7 mouse cellular contexts compared by ENCODE assay signal in genomic region chr8:109694154-109694553, GRCm38 (mm10). TPM values are rescaled to one million over a fixed set of nuclear protein-coding genes. Genes with fewer than 3 reads are reported as not detected.
DNase-seq lines count a peak whose midpoint lies in the region; ATAC-seq and TF ChIP-seq lines count a peak whose summit lies in the region.

No protein-coding gene starts in this region.

- intact Hi-C loops in left cerebral cortex, postnatal 36 days (cut with DNase I), result loop anchor here (5.0 kb wide), 1 partner anchor 87 kb away; the partner anchor contains the start of gene Dhodh

- no peak for DNase-seq in kidney, postnatal 0 days (ENCODE audit: low spot score)
- no peak for DNase-seq in kidney, adult 8-10 months
- peak; percentile 11 for DNase-seq in fibroblast of lung, adult 2 months (ENCODE audit: low read depth)
- peak; percentile 59 for DNase-seq in large intestine, adult 2 months (ENCODE audit: low read depth, low spot score)
- DNase-seq in left cerebral cortex, postnatal 36 days (ENCODE audit: low spot score in 2 of 2), result no peak
- no peak for DNase-seq in thymus, postnatal 0 days (ENCODE audit: low spot score)

- H3K9me3 ChIP-seq in kidney, postnatal 0 days (replicated peaks; ENCODE audit: low read length), result no peaks in the 10 kb centered on the region
- no peaks in the 10 kb centered on the region for H3K9me3 ChIP-seq in neural tube, embryonic 13.5 days

- H3K9ac ChIP-seq in kidney, postnatal 0 days (ENCODE audit: low read depth, low read length), result no peak overlapping the region
- H3K9ac ChIP-seq in neural tube, embryonic 13.5 days, result no peak overlapping the region

- WGBS in kidney, postnatal 0 days, result 41% methylated on average over 6 of the region's 6 CpGs
- 35% methylated on average over 6 of the region's 6 CpGs for WGBS in large intestine, adult 2 months
- 43% methylated on average over 6 of the region's 6 CpGs for WGBS in neural tube, embryonic 13.5 days

- no peak for TF ChIP-seq CTCF in kidney, postnatal 0 days (IDR thresholded peaks at IDR 0.05; ENCODE audit: low read depth)

- H3K27me3 ChIP-seq in kidney, postnatal 0 days (ENCODE audit: insufficient read depth, low read length), result no peaks in the 10 kb centered on the region
- H3K27me3 ChIP-seq in neural tube, embryonic 13.5 days, result no peaks in the 10 kb centered on the region

- H3K4me2 ChIP-seq in kidney, postnatal 0 days (ENCODE audit: low read length), result 0 out of 2 replicates have a peak overlapping the region, but pooled peaks have one; percentile 69
- H3K4me2 ChIP-seq in neural tube, embryonic 13.5 days, result peak overlapping the region; percentile 83

- H3K4me3 ChIP-seq in kidney, postnatal 0 days (replicated peaks; ENCODE audit: low read depth, low read length), result no peak overlapping the region
- H3K4me3 ChIP-seq in neural tube, embryonic 13.5 days, result peak overlapping the region; percentile 82

- peaks cover 18% of the 10 kb centered on the region for H3K4me1 ChIP-seq in kidney, postnatal 0 days (replicated peaks; ENCODE audit: insufficient read depth, low read length)
- H3K4me1 ChIP-seq in neural tube, embryonic 13.5 days (replicated peaks), result peaks cover 30% of the 10 kb centered on the region

- no peaks in the 10 kb centered on the region for H3K36me3 ChIP-seq in kidney, postnatal 0 days (ENCODE audit: insufficient read depth, low read length)
- H3K36me3 ChIP-seq in neural tube, embryonic 13.5 days, result no peaks in the 10 kb centered on the region

- no peak overlapping the region for H3K27ac ChIP-seq in kidney, postnatal 0 days
- no peak overlapping the region for H3K27ac ChIP-seq in neural tube, embryonic 13.5 days (replicated peaks)

- no peak for ATAC-seq in kidney, postnatal 0 days (replicated peaks; ENCODE audit: low FRiP score, low read depth)
- no peak for ATAC-seq in neural tube, embryonic 13.5 days (ENCODE audit: low read depth)

RNA-seq across cellular contexts. Expression of gene Ist1, which starts 1.1 kb away (rescaled TPM):
- 123 and 134 TPM in 2 replicates for polyA plus RNA-seq in kidney, postnatal 0 days (2015; fragmentation: Nextera tagmentation; extraction: Ambion mirVana)
- 54.0 and 61.4 TPM in 2 replicates for polyA plus RNA-seq in large intestine, adult 2 months (2012; rRNA removed)
- 177 and 190 TPM in 2 replicates for polyA plus RNA-seq in neural tube, embryonic 13.5 days (2015; fragmentation: Nextera tagmentation; extraction: Ambion mirVana)
- total RNA-seq in left cerebral cortex, postnatal 36 days (2021), result 10 to 100 TPM; 68.7 to 75.7 TPM
- polyA plus RNA-seq in thymus, postnatal 0 days (2015; fragmentation: Nextera tagmentation; extraction: Ambion mirVana), result 113 TPM in 2 replicates

RNA-seq across cellular contexts. Expression of gene Zfp821, which starts 11.2 kb away (rescaled TPM):
- 21.9 and 22.2 TPM in 2 replicates for polyA plus RNA-seq in kidney, postnatal 0 days (2015; fragmentation: Nextera tagmentation; extraction: Ambion mirVana)
- polyA plus RNA-seq in large intestine, adult 2 months (2012; rRNA removed), result 5.6 and 6.3 TPM in 2 replicates
- polyA plus RNA-seq in neural tube, embryonic 13.5 days (2015; fragmentation: Nextera tagmentation; extraction: Ambion mirVana), result 69.6 and 74.6 TPM in 2 replicates
- 10 to 100 TPM; 45.3 to 46.4 TPM for total RNA-seq in left cerebral cortex, postnatal 36 days (2021)
- polyA plus RNA-seq in thymus, postnatal 0 days (2015; fragmentation: Nextera tagmentation; extraction: Ambion mirVana), result 12.8 and 13.5 TPM in 2 replicates

RNA-seq across cellular contexts. Expression of gene Atxn1l, which starts 43.4 kb away (rescaled TPM):
- 4.5 and 4.8 TPM in 2 replicates for polyA plus RNA-seq in kidney, postnatal 0 days (2015; fragmentation: Nextera tagmentation; extraction: Ambion mirVana)
- 5.5 and 8.6 TPM in 2 replicates for polyA plus RNA-seq in large intestine, adult 2 months (2012; rRNA removed)
- 3.5 and 3.7 TPM in 2 replicates for polyA plus RNA-seq in neural tube, embryonic 13.5 days (2015; fragmentation: Nextera tagmentation; extraction: Ambion mirVana)
- 10 to 100 TPM; 41.0 to 41.8 TPM for total RNA-seq in left cerebral cortex, postnatal 36 days (2021)
- 4.0 and 4.5 TPM in 2 replicates for polyA plus RNA-seq in thymus, postnatal 0 days (2015; fragmentation: Nextera tagmentation; extraction: Ambion mirVana)

Comparison
In these comparisons a context has a peak if more than half of its experiments do, and no peak if none do; other contexts are left out.
1. DNase-seq: peak in fibroblast of lung, adult 2 months (single experiment) and large intestine, adult 2 months (single experiment); none in kidney, postnatal 0 days (single experiment), kidney, adult 8-10 months (0 of 2), left cerebral cortex, postnatal 36 days (0 of 2) and thymus, postnatal 0 days (single experiment).